Mouse (Mus musculus) testis, adult 2 months (tissue): ENCODE measurements around the gene Tgfbi. TPM values are rescaled to one million over a fixed set of nuclear protein-coding genes. Genes with fewer than 3 reads are reported as not detected.

ENCODE experiments used
- H3K27ac ChIP-seq: fragments of 200-500 bp; 2 replicates; pipeline ENCODE4 v1.5.1; 2012; ENCODE audit warnings: low read depth, low read length; ENCODE audit not compliant: control insufficient read depth, insufficient read depth
- H3K27me3 ChIP-seq: fragments of 200-500 bp; 2 replicates; pipeline ENCODE4 v1.6.1; 2012; ENCODE audit warnings: mild to moderate bottlenecking, low read length, moderate library complexity; ENCODE audit not compliant: control insufficient read depth, insufficient read depth
- H3K36me3 ChIP-seq: fragments of 200-500 bp; 2 replicates; pipeline ENCODE4 v1.6.1; 2012; ENCODE audit warnings: mild to moderate bottlenecking, low read length; ENCODE audit not compliant: control insufficient read depth, insufficient read depth
- H3K4me1 ChIP-seq: fragments of 200-500 bp; 2 replicates; pipeline ENCODE4 v1.6.1; 2012; ENCODE audit warnings: low read length; ENCODE audit not compliant: control insufficient read depth, insufficient read depth
- H3K4me3 ChIP-seq: fragments of 200-500 bp; 2 replicates; pipeline ENCODE4 v1.5.1; 2012; ENCODE audit warnings: low read depth, mild to moderate bottlenecking, low read length, moderate library complexity, mixed read lengths; ENCODE audit not compliant: control insufficient read depth
- CTCF ChIP-seq: fragments of 200-500 bp; IDR thresholded peaks from 2 replicates; pipeline ENCODE4 v1.5.1; 2012; ENCODE audit warnings: low read depth, mild to moderate bottlenecking, inconsistent platforms, low read length, moderate library complexity; ENCODE audit not compliant: control insufficient read depth, insufficient read depth, insufficient replicate concordance
- POLR2A ChIP-seq: fragments of 200-500 bp; IDR thresholded peaks from 2 replicates; pipeline ENCODE4 v1.6.1; 2012; ENCODE audit warnings: low read depth, mild to moderate bottlenecking, inconsistent platforms, low read length, moderate library complexity; ENCODE audit not compliant: control insufficient read depth
- polyA plus RNA-seq: library from polyadenylated mRNA; depleted of rRNA; stranded (reverse); fragments of >200 nt; gene quantifications from 2 replicates; pipeline ENCODE4 v1.2.3, GENCODE M21; 2012

Tgfbi gene
- polyA plus RNA-seq, 1 experiment: 10.4 TPM

DNA sequence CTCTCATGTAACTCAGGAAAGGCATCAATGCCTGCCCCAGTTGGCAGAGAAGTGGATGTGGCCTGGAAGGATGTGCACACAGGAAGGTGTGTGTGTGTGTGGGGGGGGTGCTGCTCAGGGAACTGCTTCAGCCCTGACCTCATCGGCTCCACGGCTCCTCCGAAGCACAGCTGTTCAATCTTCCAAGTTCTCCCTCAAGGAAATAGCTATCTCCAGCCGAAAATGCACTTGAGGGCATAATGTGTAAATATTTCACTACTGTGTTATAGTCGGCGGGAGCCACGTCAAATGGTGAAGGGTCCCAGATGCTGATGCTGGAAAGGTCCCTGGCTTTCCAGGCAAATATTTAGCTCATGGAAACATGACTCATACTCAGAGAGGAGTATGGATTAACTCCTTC, 25.6 kb downstream of the Tgfbi start:
- Histone ChIP-seq H3K27ac (no peak overlapping the region), H3K4me3 (no peak overlapping the region), H3K27me3 (no peaks in the 10 kb centered on the region), H3K4me1 (no peaks in the 10 kb centered on the region), H3K36me3 (no peaks in the 10 kb centered on the region)
- TF ChIP-seq CTCF (no peak), POLR2A (no peak)

GRCm38 (mm10) chr13:56637027-56637426, 27.7 kb downstream of the Tgfbi start:
- TF ChIP-seq POLR2A (no peak), CTCF (no peak)
- no peak overlapping the region for H3K27ac ChIP-seq
- H3K4me3 ChIP-seq: no peak overlapping the region
- no peaks in the 10 kb centered on the region for H3K4me1 ChIP-seq
- H3K27me3 ChIP-seq: no peaks in the 10 kb centered on the region
- no peaks in the 10 kb centered on the region for H3K36me3 ChIP-seq

- Histone ChIP-seq H3K4me3 (no peak overlapping the region), H3K27ac (no peak overlapping the region), H3K4me1 (no peaks in the 10 kb centered on the region), H3K36me3 (no peaks in the 10 kb centered on the region), H3K27me3 (no peaks in the 10 kb centered on the region)
- no peak for TF ChIP-seq POLR2A
- peak; percentile 9; the same call in 1 of the 2 replicates for TF ChIP-seq CTCF
These were observed 32.4 kb downstream of the Tgfbi start for GRCm38 (mm10) chr13:56641746-56642145.

DNA sequence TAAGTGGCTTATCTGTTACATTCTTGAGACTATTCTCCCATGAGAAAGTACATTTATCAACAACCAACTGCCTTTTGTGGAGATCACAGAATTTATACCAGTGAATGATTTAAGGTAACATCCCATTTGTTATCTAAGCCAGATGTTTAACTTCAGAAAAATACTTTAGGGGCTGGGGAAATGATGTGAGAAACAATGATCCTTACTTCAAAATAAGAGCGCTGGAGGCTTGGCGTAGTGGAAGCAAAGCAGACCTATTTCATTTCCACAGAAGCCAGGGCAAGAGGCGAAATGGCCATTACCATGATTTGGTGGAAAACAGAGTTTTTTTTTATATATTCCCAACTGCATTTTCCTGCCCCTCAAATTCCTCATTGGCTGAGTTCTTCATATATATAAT, 34.7 kb downstream of the Tgfbi start:
- H3K27me3 ChIP-seq: no peaks in the 10 kb centered on the region
- H3K36me3 ChIP-seq: no peaks in the 10 kb centered on the region
- H3K4me3 ChIP-seq: no peak overlapping the region
- no peaks in the 10 kb centered on the region for H3K4me1 ChIP-seq
- no peak for TF ChIP-seq POLR2A
- TF ChIP-seq CTCF: no peak
- no peak overlapping the region for H3K27ac ChIP-seq

DNA sequence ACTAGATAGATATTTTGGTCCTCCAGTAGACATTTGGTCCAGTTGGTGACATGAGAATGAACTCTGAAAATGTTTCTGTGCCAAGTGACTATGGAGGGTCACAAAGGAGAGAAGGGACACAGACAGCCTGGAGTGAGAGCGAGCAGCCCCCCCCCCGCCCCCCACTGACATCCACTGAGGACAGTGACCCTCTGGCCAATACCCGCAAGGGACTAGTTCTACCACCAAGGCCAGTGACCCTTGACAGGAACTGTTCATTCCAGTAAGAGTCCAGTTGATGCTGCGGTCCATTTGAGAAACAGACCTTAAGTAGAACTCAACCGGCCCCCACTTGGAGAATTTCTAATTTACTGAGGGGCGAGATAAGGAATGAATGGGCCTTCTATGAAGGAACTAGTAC, 36.4 kb downstream of the Tgfbi start:
- TF ChIP-seq POLR2A (no peak), CTCF (no peak)
- Histone ChIP-seq H3K27ac (no peak overlapping the region), H3K4me3 (no peak overlapping the region), H3K27me3 (no peaks in the 10 kb centered on the region), H3K36me3 (no peaks in the 10 kb centered on the region), H3K4me1 (no peaks in the 10 kb centered on the region)

GRCm38 (mm10) chr13:56647597-56648405, 38.5 kb downstream of the Tgfbi start:
- H3K27ac ChIP-seq: no peak overlapping the region
- no peaks in the 10 kb centered on the region for H3K4me1 ChIP-seq
- no peak overlapping the region for H3K4me3 ChIP-seq
- TF ChIP-seq POLR2A: no peak
- no peak for TF ChIP-seq CTCF
- H3K27me3 ChIP-seq: no peaks in the 10 kb centered on the region
- H3K36me3 ChIP-seq: no peaks in the 10 kb centered on the region

DNA sequence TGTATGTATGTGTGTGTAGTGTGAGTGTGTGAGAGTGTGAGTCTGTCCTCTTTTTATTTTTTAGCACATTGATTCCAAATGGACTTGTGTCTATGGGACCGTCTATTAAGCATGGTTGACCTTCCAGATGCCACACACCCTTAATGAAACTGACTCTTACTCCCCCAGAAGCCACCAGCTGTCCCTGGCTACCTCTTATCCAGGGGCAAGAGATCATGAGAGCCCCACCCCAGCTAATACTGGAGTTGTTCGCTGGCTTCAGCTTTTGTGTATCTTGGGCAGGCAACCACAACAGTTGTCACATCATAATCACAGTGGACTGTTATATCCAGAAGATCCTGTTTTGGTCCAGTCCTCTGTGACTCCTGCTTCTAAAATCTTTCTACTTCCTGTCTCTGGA, 40.7 kb downstream of the Tgfbi start:
- Histone ChIP-seq H3K4me1 (no peaks in the 10 kb centered on the region), H3K27me3 (no peaks in the 10 kb centered on the region), H3K36me3 (no peaks in the 10 kb centered on the region), H3K4me3 (no peak overlapping the region), H3K27ac (no peak overlapping the region)
- no peak for TF ChIP-seq POLR2A

DNA sequence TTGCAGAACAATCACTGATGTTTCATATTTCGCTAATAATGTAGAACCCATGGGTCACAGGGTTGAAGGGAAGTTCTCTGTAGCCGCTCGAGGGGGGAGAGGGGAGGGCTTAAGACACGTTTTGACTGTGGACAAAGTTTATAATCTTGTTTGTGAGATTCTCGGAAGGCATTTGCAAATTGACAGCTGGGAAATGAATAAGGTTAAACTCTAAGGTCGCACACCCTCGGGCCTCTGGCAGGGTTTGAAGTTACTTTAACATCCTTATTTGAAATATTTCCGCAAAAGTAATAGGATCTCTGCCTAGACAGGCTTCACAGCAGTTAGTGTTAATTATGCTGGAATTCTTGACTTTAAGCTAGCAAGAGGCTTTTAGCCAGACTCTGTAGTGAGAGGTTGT, 43.1 kb downstream of the Tgfbi start:
- Histone ChIP-seq H3K27ac (no peak overlapping the region), H3K27me3 (no peaks in the 10 kb centered on the region)
- TF ChIP-seq POLR2A: no peak

More for the DNA sequence above, 43.1 kb downstream of the Tgfbi start:
- H3K36me3 ChIP-seq: no peaks in the 10 kb centered on the region
- no peaks in the 10 kb centered on the region for H3K4me1 ChIP-seq
- H3K4me3 ChIP-seq: no peak overlapping the region
